Mouse (Mus musculus) limb, embryonic 11.5 days (tissue): ENCODE data around the gene Cfap70. TPM values are rescaled to one million over a fixed set of nuclear protein-coding genes. Genes with fewer than 3 reads are reported as not detected.
A peak's percentile ranks its signal among the peaks of the same experiment; 100 is the strongest.

Experiments used
- ATAC-seq: fragments of 200-750 bp; cut with Nextera tagmentation; 2 replicates; pipeline ENCODE4 v1.8.0; 2017; ENCODE audit warnings: low read depth; ENCODE audit not compliant: insufficient number of reproducible peaks, low FRiP score, low TSS enrichment
- DNase-seq: peaks from one replicate; pipeline ENCODE4 v3.0.0-alpha.2; 2015; ENCODE audit warnings: low spot score
- H3K27ac ChIP-seq: fragments of 300-500 bp; sonication (generic); replicated peaks from 2 replicates; pipeline ENCODE4 v1.5.1; 2014; ENCODE audit warnings: low read depth, mild to moderate bottlenecking, low read length
- H3K27me3 ChIP-seq: fragments of 300-500 bp; sonication (generic); 2 replicates; pipeline ENCODE4 v1.6.1; 2014; ENCODE audit warnings: mild to moderate bottlenecking, low read length, mixed read lengths; ENCODE audit not compliant: control insufficient read depth, insufficient read depth
- H3K36me3 ChIP-seq: fragments of 300-500 bp; sonication (generic); 2 replicates; pipeline ENCODE4 v1.6.1; 2014; ENCODE audit warnings: mild to moderate bottlenecking, low read length, moderate library complexity, mixed read lengths; ENCODE audit not compliant: control insufficient read depth, insufficient read depth
- H3K4me1 ChIP-seq: fragments of 300-500 bp; sonication (generic); 2 replicates; pipeline ENCODE4 v1.6.1; 2014; ENCODE audit warnings: low read length, mixed read lengths; ENCODE audit not compliant: control insufficient read depth, insufficient read depth
- H3K4me2 ChIP-seq: fragments of 300-500 bp; sonication (generic); 2 replicates; pipeline ENCODE4 v1.6.1; 2014; ENCODE audit warnings: low read depth, mild to moderate bottlenecking, moderate library complexity; ENCODE audit not compliant: severe bottlenecking
- H3K4me3 ChIP-seq: fragments of 300-500 bp; sonication (generic); 2 replicates; pipeline ENCODE4 v1.5.1; 2014; ENCODE audit warnings: low read depth, low read length
- H3K9ac ChIP-seq: fragments of 300-500 bp; sonication (generic); 2 replicates; pipeline ENCODE4 v1.6.1; 2014; ENCODE audit warnings: mild to moderate bottlenecking, low read length
- H3K9me3 ChIP-seq: fragments of 300-500 bp; sonication (generic); 2 replicates; pipeline ENCODE4 v1.6.1; 2016; ENCODE audit warnings: low read length; ENCODE audit not compliant: control insufficient read depth
- WGBS: fragments of 180-500 bp; shearing (Covaris S2); extraction: QIAGEN DNeasy Blood & Tissue Kit; methylation state at CpG from one replicate; pipeline ENCODE4 v1.1.7; 2014; 5-methylcytosine and 5-hydroxymethylcytosine counted together
- polyA plus RNA-seq: library from polyadenylated mRNA; unstranded; fragments of >200 nt; fragmentation: Nextera tagmentation; extraction: Ambion mirVana; gene quantifications from 2 replicates; pipeline ENCODE4 v1.2.1, GENCODE M21; 2014

Cfap70 gene
- 0.18 and 0.23 TPM in 2 replicates for polyA plus RNA-seq

GRCm38 (mm10) chr14:20451765-20452331 is at the start of gene Cfap70:
Gene Cfap70, minus strand, starts transcription at chr14:20452226.
- Histone ChIP-seq H3K4me3 (peak within 1 kb of the TSS; percentile 23), H3K4me2 (peak within 1 kb of the TSS; percentile 68), H3K9me3 (no peaks in the 10 kb centered on the region), H3K4me1 (no peaks in the 10 kb centered on the region), H3K27me3 (no peaks in the 10 kb centered on the region), H3K27ac (no peak within 1 kb of the TSS), H3K36me3 (no peaks in the 10 kb centered on the region), H3K9ac (0 out of 2 replicates have a peak within 1 kb of the TSS, but pooled peaks have one; percentile 23)
- 2% methylated on average over 15 of the region's 15 CpGs for WGBS
- peak; percentile 80 for DNase-seq
- ATAC-seq: peak; percentile 60; the same call in 1 of the 2 replicates

DNA sequence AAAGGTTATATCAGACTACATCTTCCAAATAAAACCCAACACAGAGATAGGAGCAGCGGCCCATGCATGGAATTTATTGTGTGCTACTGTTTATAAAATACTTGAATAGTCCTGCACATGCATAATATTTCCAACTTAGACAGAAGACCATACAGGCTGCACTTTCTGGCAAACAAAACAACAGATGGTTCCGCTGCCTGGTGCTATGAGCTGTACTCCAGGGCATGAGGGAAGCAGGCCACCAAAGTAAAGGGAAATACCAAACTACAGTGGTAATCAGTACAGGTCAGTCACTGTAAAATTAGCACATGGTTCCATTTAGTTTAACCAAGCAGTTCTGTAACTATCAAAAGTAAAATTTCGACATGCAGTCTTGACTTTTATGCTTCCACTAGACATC is 48.0 kb upstream of the Cfap70 start:
- H3K36me3 ChIP-seq: no peaks in the 10 kb centered on the region; the same call in none of the 2 replicates
- DNase-seq (no peak), ATAC-seq (no peak)

DNA sequence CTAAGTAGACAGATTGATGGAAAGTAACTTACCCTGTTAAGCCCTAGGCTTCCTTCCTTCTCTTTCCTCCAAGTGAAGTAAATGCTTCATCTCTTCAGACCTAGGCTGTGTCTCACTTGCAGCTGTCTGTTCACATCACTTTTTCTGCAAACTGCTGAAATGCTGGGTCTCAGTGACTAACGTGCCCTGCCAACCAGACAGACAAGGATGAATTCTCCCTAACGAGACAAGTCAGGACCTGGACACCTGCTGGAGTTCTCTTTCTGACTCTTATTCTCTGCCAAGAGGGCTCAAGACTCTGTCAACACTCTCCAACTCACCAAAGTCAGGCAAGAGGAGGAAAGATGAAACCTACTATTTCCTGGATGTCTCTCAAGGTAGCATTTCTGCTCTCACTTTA is 44.6 kb upstream of the Cfap70 start, which contains the start of gene Mss51:
TSS of gene Mss51 (minus strand) at position 299 of the 400 bp plus-strand sequence.
- ATAC-seq: no peak
- peaks cover 2% of the 10 kb centered on the region for H3K36me3 ChIP-seq
- 80% methylated on average over 2 of the region's 2 CpGs for WGBS
- no peaks in the 10 kb centered on the region for H3K9me3 ChIP-seq
- H3K4me3 ChIP-seq: no peak within 1 kb of the TSS
- no peak within 1 kb of the TSS for H3K4me2 ChIP-seq
- no peaks in the 10 kb centered on the region for H3K4me1 ChIP-seq
- DNase-seq: no peak
- H3K9ac ChIP-seq: no peak within 1 kb of the TSS
- no peaks in the 10 kb centered on the region for H3K27me3 ChIP-seq
- H3K27ac ChIP-seq: no peak within 1 kb of the TSS

More for the DNA sequence above, 48.0 kb upstream of the Cfap70 start:
- WGBS: 84% methylated on average over 3 of the region's 3 CpGs
- Histone ChIP-seq H3K4me2 (no peak overlapping the region), H3K27ac (no peak overlapping the region), H3K27me3 (no peaks in the 10 kb centered on the region), H3K9me3 (no peaks in the 10 kb centered on the region), H3K9ac (no peak overlapping the region), H3K4me1 (no peaks in the 10 kb centered on the region), H3K4me3 (no peak overlapping the region)

DNA sequence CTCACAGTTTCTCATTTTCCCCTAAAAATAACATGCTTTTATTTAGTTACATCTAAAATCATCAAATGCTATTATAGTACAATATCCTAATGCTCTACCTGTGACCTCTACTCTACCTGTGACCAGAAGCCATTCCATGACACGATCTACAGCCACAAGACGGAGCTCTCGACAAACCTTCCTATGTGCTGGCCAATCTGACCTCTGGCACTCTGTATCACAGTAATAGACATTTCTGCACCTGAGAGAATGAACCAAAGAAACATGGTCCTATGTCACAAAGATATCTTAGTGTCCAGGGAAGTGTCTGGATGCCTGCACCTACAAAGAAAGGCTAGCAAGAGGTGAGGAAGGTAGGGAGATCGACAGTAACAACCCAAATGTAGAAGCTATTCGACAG is 34.0 kb upstream of the Cfap70 start:
- Histone ChIP-seq H3K9me3 (no peaks in the 10 kb centered on the region), H3K27me3 (no peaks in the 10 kb centered on the region), H3K4me3 (no peak overlapping the region), H3K4me1 (no peaks in the 10 kb centered on the region), H3K4me2 (no peak overlapping the region), H3K36me3 (peaks cover 3% of the 10 kb centered on the region; the same call in 1 of the 2 replicates), H3K27ac (no peak overlapping the region), H3K9ac (no peak overlapping the region)
- ATAC-seq: no peak
- DNase-seq: no peak
- 96% methylated on average over 5 of the region's 5 CpGs for WGBS

GRCm38 (mm10) chr14:20482051-20482751 is 30.2 kb upstream of the Cfap70 start:
- no peaks in the 10 kb centered on the region for H3K9me3 ChIP-seq
- H3K4me1 ChIP-seq: 0 out of 2 replicates have a peak, but pooled peaks cover 3% of the 10 kb centered on the region
- no peak overlapping the region for H3K27ac ChIP-seq
- peaks cover 3% of the 10 kb centered on the region for H3K36me3 ChIP-seq
- H3K27me3 ChIP-seq: no peaks in the 10 kb centered on the region
- H3K4me2 ChIP-seq: no peak overlapping the region
- no peak overlapping the region for H3K9ac ChIP-seq
- ATAC-seq: no peak
- no peak for DNase-seq
- WGBS: 91% methylated on average over 7 of the region's 7 CpGs
- no peak overlapping the region for H3K4me3 ChIP-seq

DNA sequence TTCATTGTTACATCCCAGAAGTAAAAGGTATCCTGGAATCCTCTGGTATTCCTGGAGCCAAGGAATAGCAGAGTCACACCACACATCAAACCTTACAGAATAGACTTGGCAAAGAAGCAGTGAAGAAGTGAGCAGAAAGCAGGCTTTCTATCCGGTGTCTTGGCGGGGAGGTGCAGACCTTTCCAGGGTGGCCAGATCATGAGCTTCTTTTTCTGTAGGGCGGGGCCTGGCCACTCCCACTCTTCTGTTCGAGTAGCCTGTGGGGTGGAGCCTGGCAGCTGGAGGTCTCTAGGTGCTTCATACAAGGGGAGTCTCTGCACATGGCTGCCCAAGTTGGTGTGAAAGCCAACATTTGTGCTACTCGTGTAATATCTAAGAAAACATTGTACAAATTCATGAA is 29.2 kb upstream of the Cfap70 start:
- Histone ChIP-seq H3K27me3 (no peaks in the 10 kb centered on the region), H3K27ac (no peak overlapping the region), H3K9me3 (no peaks in the 10 kb centered on the region), H3K36me3 (no peaks in the 10 kb centered on the region; the same call in none of the 2 replicates), H3K4me1 (0 out of 2 replicates have a peak, but pooled peaks cover 3% of the 10 kb centered on the region), H3K9ac (no peak overlapping the region), H3K4me2 (no peak overlapping the region), H3K4me3 (no peak overlapping the region)
- DNase-seq (peak; percentile 39), ATAC-seq (no peak)
- 18% methylated on average over 5 of the region's 5 CpGs for WGBS

GRCm38 (mm10) chr14:20480195-20480579 is 28.2 kb upstream of the Cfap70 start:
- 54% methylated on average over 1 of the region's 1 CpGs for WGBS
- H3K27ac ChIP-seq: no peak overlapping the region

GRCm38 (mm10) chr14:20479291-20480194 is 27.5 kb upstream of the Cfap70 start, which contains the start of gene Anxa7:
Gene Anxa7, minus strand, starts transcription at chr14:20480133.
- DNase-seq (peak; percentile 84), ATAC-seq (peak; percentile 83)
- Histone ChIP-seq H3K9ac (peak within 1 kb of the TSS; percentile 67), H3K9me3 (no peaks in the 10 kb centered on the region), H3K4me3 (peak within 1 kb of the TSS; percentile 68), H3K4me1 (0 out of 2 replicates have a peak, but pooled peaks cover 3% of the 10 kb centered on the region), H3K36me3 (no peaks in the 10 kb centered on the region; the same call in none of the 2 replicates), H3K4me2 (peak within 1 kb of the TSS; percentile 79), H3K27me3 (no peaks in the 10 kb centered on the region), H3K27ac (no peak within 1 kb of the TSS)
- WGBS: under 1% methylated on average over 48 of the region's 48 CpGs

More at GRCm38 (mm10) chr14:20480195-20480579, 28.2 kb upstream of the Cfap70 start:
- Histone ChIP-seq H3K4me2 (peak overlapping the region; percentile 79), H3K36me3 (no peaks in the 10 kb centered on the region; the same call in none of the 2 replicates), H3K9me3 (no peaks in the 10 kb centered on the region), H3K4me1 (0 out of 2 replicates have a peak, but pooled peaks cover 3% of the 10 kb centered on the region), H3K4me3 (peak overlapping the region; percentile 68), H3K27me3 (no peaks in the 10 kb centered on the region), H3K9ac (no peak overlapping the region)
- ATAC-seq: no peak
- DNase-seq: no peak
